Mouse (Mus musculus) hindbrain, embryonic 10.5 days (tissue): ENCODE measurements at regions not wholly inside any gene's neighbourhood (a gene's known extent, or its start where the extent isn't known, plus 50 kb on each side); places are given as distances from the start of the nearest gene placed in this dataset.

Source experiments
- DNase-seq: peaks from one replicate; pipeline ENCODE4 v3.0.0-alpha.2; 2017; ENCODE audit warnings: low spot score
- H3K27ac ChIP-seq: fragments of 300-500 bp; sonication (generic); 2 replicates; pipeline ENCODE4 v1.5.1; 2016; ENCODE audit warnings: mild to moderate bottlenecking, moderate library complexity
- H3K27me3 ChIP-seq: fragments of 300-500 bp; sonication (generic); 2 replicates; pipeline ENCODE4 v1.6.1; 2016; ENCODE audit warnings: mild to moderate bottlenecking; ENCODE audit not compliant: poor library complexity, insufficient read depth, severe bottlenecking
- H3K36me3 ChIP-seq: fragments of 300-500 bp; sonication (generic); 2 replicates; pipeline ENCODE4 v1.6.1; 2016; ENCODE audit warnings: mild to moderate bottlenecking, moderate library complexity
- H3K4me1 ChIP-seq: fragments of 300-500 bp; sonication (generic); replicated peaks from 2 replicates; pipeline ENCODE4 v1.6.1; 2016; ENCODE audit warnings: mild to moderate bottlenecking
- H3K4me3 ChIP-seq: fragments of 300-500 bp; sonication (generic); 2 replicates; pipeline ENCODE4 v1.5.1; 2016; ENCODE audit warnings: mild to moderate bottlenecking, moderate library complexity
- H3K9me3 ChIP-seq: fragments of 300-500 bp; sonication (generic); 2 replicates; pipeline ENCODE4 v1.6.1; 2016; ENCODE audit warnings: mild to moderate bottlenecking, moderate library complexity
- WGBS: fragments of 180-500 bp; shearing (Covaris S2); methylation state at CpG from one replicate; pipeline ENCODE4 v1.1.7; 2016; 5-methylcytosine and 5-hydroxymethylcytosine counted together

GRCm38 (mm10) chr17:62464994-62465393, 416.1 kb downstream of the Efna5 start:
- H3K4me1 ChIP-seq, result no peaks in the 10 kb centered on the region
- H3K4me3 ChIP-seq, result no peak overlapping the region
- no peaks in the 10 kb centered on the region for H3K36me3 ChIP-seq
- 62% methylated on average over 4 of the region's 4 CpGs for WGBS
- no peaks in the 10 kb centered on the region for H3K9me3 ChIP-seq
- no peaks in the 10 kb centered on the region for H3K27me3 ChIP-seq
- no peak overlapping the region for H3K27ac ChIP-seq
- DNase-seq, result no peak

GRCm38 (mm10) chr17:62464228-62464627, 416.9 kb downstream of the Efna5 start:
- Histone ChIP-seq H3K27me3 (no peaks in the 10 kb centered on the region), H3K4me1 (no peaks in the 10 kb centered on the region), H3K36me3 (no peaks in the 10 kb centered on the region), H3K27ac (no peak overlapping the region), H3K4me3 (no peak overlapping the region), H3K9me3 (no peaks in the 10 kb centered on the region)
- 79% methylated on average over 4 of the region's 4 CpGs for whole genome bisulfite sequencing
- DNase-seq, result no peak

GRCm38 (mm10) chr17:62461304-62462245, 419.5 kb downstream of the Efna5 start:
- Histone ChIP-seq H3K4me1 (no peaks in the 10 kb centered on the region), H3K9me3 (no peaks in the 10 kb centered on the region), H3K27ac (no peak overlapping the region), H3K27me3 (no peaks in the 10 kb centered on the region), H3K36me3 (no peaks in the 10 kb centered on the region), H3K4me3 (no peak overlapping the region)
- DNase-seq, result no peak
- 82% methylated on average over 17 of the region's 17 CpGs for WGBS

- no peak overlapping the region for H3K4me3 ChIP-seq
- 42% methylated on average over 7 of the region's 7 CpGs for WGBS
These were observed 422.2 kb downstream of the Efna5 start for GRCm38 (mm10) chr17:62458964-62459363.

GRCm38 (mm10) chr17:62438045-62438444, 443.1 kb downstream of the Efna5 start:
- no peaks in the 10 kb centered on the region for H3K27me3 ChIP-seq
- no peaks in the 10 kb centered on the region for H3K4me1 ChIP-seq
- DNase-seq, result no peak
- no peaks in the 10 kb centered on the region for H3K36me3 ChIP-seq
- no peaks in the 10 kb centered on the region for H3K9me3 ChIP-seq
- H3K27ac ChIP-seq, result no peak overlapping the region
- 83% methylated on average over 4 of the region's 4 CpGs for WGBS
- no peak overlapping the region for H3K4me3 ChIP-seq

More at GRCm38 (mm10) chr17:62458964-62459363, 422.2 kb downstream of the Efna5 start:
- Histone ChIP-seq H3K36me3 (no peaks in the 10 kb centered on the region), H3K27me3 (no peaks in the 10 kb centered on the region), H3K9me3 (no peaks in the 10 kb centered on the region), H3K27ac (no peak overlapping the region), H3K4me1 (no peaks in the 10 kb centered on the region)
- DNase-seq, result peak; percentile 62

- Histone ChIP-seq H3K27me3 (no peaks in the 10 kb centered on the region), H3K4me1 (no peaks in the 10 kb centered on the region), H3K36me3 (no peaks in the 10 kb centered on the region), H3K27ac (no peak overlapping the region), H3K9me3 (no peaks in the 10 kb centered on the region), H3K4me3 (no peak overlapping the region)
- DNase-seq, result no peak
- WGBS, result 83% methylated on average over 1 of the region's 1 CpGs
These were observed 445.1 kb downstream of the Efna5 start for GRCm38 (mm10) chr17:62436044-62436443.

- no peak for DNase-seq
- Histone ChIP-seq H3K4me3 (no peak overlapping the region), H3K36me3 (no peaks in the 10 kb centered on the region), H3K4me1 (no peaks in the 10 kb centered on the region), H3K27me3 (no peaks in the 10 kb centered on the region), H3K9me3 (no peaks in the 10 kb centered on the region), H3K27ac (no peak overlapping the region)
- 82% methylated on average over 11 of the region's 11 CpGs for WGBS
These were observed 457.4 kb downstream of the Efna5 start for GRCm38 (mm10) chr17:62423476-62424385.

- Histone ChIP-seq H3K36me3 (no peaks in the 10 kb centered on the region), H3K9me3 (no peaks in the 10 kb centered on the region), H3K27me3 (no peaks in the 10 kb centered on the region), H3K4me3 (no peak overlapping the region), H3K4me1 (no peaks in the 10 kb centered on the region), H3K27ac (no peak overlapping the region)
- no peak for DNase-seq
- 78% methylated on average over 8 of the region's 8 CpGs for WGBS
These were observed 463.5 kb downstream of the Efna5 start for GRCm38 (mm10) chr17:62417584-62417983.

GRCm38 (mm10) chr17:62415152-62415551, 466.0 kb downstream of the Efna5 start:
- DNase-seq, result no peak
- WGBS, result 93% methylated on average over 4 of the region's 4 CpGs

GRCm38 (mm10) chr17:62412666-62413180, 468.4 kb downstream of the Efna5 start:
- Histone ChIP-seq H3K36me3 (no peaks in the 10 kb centered on the region), H3K4me3 (no peak overlapping the region), H3K27me3 (no peaks in the 10 kb centered on the region), H3K4me1 (no peaks in the 10 kb centered on the region), H3K9me3 (peaks cover 14% of the 10 kb centered on the region), H3K27ac (no peak overlapping the region)
- no peak for DNase-seq
- WGBS, result 92% methylated on average over 12 of the region's 12 CpGs

More at GRCm38 (mm10) chr17:62415152-62415551, 466.0 kb downstream of the Efna5 start:
- H3K9me3 ChIP-seq, result no peaks in the 10 kb centered on the region
- H3K27me3 ChIP-seq, result no peaks in the 10 kb centered on the region
- H3K4me3 ChIP-seq, result no peak overlapping the region
- H3K4me1 ChIP-seq, result no peaks in the 10 kb centered on the region
- H3K27ac ChIP-seq, result no peak overlapping the region
- no peaks in the 10 kb centered on the region for H3K36me3 ChIP-seq

- peaks cover 9% of the 10 kb centered on the region for H3K9me3 ChIP-seq
- no peaks in the 10 kb centered on the region for H3K4me1 ChIP-seq
- no peak for DNase-seq
- H3K4me3 ChIP-seq, result no peak overlapping the region
- H3K36me3 ChIP-seq, result no peaks in the 10 kb centered on the region
- WGBS, result 91% methylated on average over 1 of the region's 1 CpGs
- H3K27me3 ChIP-seq, result no peaks in the 10 kb centered on the region
- no peak overlapping the region for H3K27ac ChIP-seq
These were observed 477.4 kb downstream of the Efna5 start for GRCm38 (mm10) chr17:62403739-62404138.

GRCm38 (mm10) chr17:62393355-62394006, 487.6 kb downstream of the Efna5 start:
- H3K4me3 ChIP-seq, result no peak overlapping the region
- no peaks in the 10 kb centered on the region for H3K9me3 ChIP-seq
- no peak overlapping the region for H3K27ac ChIP-seq
- DNase-seq, result no peak
- 88% methylated on average over 8 of the region's 8 CpGs for WGBS
- H3K36me3 ChIP-seq, result no peaks in the 10 kb centered on the region
- no peaks in the 10 kb centered on the region for H3K4me1 ChIP-seq
- no peaks in the 10 kb centered on the region for H3K27me3 ChIP-seq
